ENCODE assay signal across 8 mouse cellular contexts in the genomic region with DNA sequence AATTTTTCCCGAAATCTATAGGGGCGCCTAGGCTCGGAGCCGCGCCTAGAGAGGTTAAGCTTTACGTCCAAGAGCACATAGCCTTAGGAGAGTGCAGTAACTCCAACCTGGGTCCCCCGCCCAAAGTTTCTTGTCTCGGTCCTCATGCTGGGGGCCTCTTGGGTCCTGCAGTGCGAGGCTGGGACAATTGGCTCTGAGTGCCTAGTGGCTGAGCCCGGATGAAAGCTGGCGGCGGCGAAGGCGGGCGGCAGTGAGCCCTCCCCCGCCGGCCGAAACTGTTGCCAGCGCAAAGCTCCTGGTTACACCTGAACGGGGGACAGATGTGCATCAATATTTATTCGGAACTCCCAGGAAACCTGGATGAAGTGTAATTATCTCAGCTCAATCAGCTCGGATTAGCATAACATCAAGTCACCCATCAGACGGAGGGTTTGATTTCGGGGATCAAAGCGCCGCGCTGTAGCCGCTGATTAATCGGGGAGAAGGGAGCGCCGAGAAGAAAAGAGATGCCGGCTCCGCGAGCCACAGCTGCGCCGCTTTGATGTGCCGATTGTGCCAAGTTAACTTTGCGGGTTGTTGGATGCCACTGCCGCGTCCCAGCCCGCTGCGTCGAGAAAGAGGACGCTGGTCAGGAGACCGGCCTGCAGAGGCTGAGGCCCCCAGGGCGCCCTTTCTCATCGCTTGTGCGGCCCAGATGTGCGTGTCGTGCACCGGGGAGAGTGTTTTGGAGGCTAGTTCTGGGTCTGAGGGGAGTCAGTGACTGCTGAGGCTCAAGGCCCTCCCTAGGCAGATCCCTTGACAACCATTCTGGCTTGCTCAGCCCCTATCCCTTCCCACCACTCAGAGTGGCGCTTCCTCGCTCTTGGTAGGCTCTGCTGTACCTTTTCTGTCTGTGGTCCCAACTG.
DNase-seq lines count a peak whose midpoint lies in the region; ATAC-seq and TF ChIP-seq lines count a peak whose summit lies in the region.

No protein-coding gene starts in this region.

- peak overlapping the region; percentile 64 for H3K4me2 ChIP-seq in heart, embryonic 14.5 days (ENCODE audit: low read length)
- peak overlapping the region; percentile 63 for H3K4me2 ChIP-seq in forebrain, embryonic 13.5 days
- H3K4me2 ChIP-seq in liver, embryonic 16.5 days (ENCODE audit: low read depth, low read length) = no peak overlapping the region

- no peaks in the 10 kb centered on the region for H3K36me3 ChIP-seq in heart, embryonic 14.5 days (ENCODE audit: control insufficient read depth, insufficient read depth, low read length)
- no peaks in the 10 kb centered on the region for H3K36me3 ChIP-seq in ES-E14 (ENCODE audit: control insufficient read depth, insufficient read depth, low read length, poor library complexity, severe bottlenecking)
- no peaks in the 10 kb centered on the region for H3K36me3 ChIP-seq in forebrain, embryonic 13.5 days (ENCODE audit: poor library complexity, severe bottlenecking)
- no peaks in the 10 kb centered on the region for H3K36me3 ChIP-seq in liver, embryonic 16.5 days (ENCODE audit: control insufficient read depth, insufficient read depth)

- peaks cover 60% of the 10 kb centered on the region for H3K27me3 ChIP-seq in heart, embryonic 14.5 days (ENCODE audit: control insufficient read depth, insufficient read depth, low read length)
- peaks cover 76% of the 10 kb centered on the region for H3K27me3 ChIP-seq in forebrain, embryonic 13.5 days
- peaks cover 30% of the 10 kb centered on the region for H3K27me3 ChIP-seq in liver, embryonic 16.5 days (ENCODE audit: control insufficient read depth, insufficient read depth, low read depth, low read length)

- 2% methylated on average over 53 of the region's 53 CpGs for WGBS in heart, embryonic 14.5 days
- under 1% methylated on average over 53 of the region's 53 CpGs for WGBS in forebrain, embryonic 13.5 days
- 3% methylated on average over 53 of the region's 53 CpGs for WGBS in liver, embryonic 16.5 days (ENCODE audit: insufficient replicate concordance)

- no peak overlapping the region for H3K27ac ChIP-seq in heart, embryonic 14.5 days (replicated peaks in 1 of 2; ENCODE audit: control insufficient read depth in 1 of 2, insufficient read depth in 1 of 2, low read depth in 2 of 2, low read length in 2 of 2)
- H3K27ac ChIP-seq in ES-E14 (ENCODE audit: insufficient read depth, low read depth, low read length, poor library complexity, severe bottlenecking) = no peak overlapping the region
- peak overlapping the region; percentile 76 for H3K27ac ChIP-seq in forebrain, embryonic 13.5 days
- H3K27ac ChIP-seq in liver, embryonic 16.5 days (ENCODE audit: low read length) = no peak overlapping the region

- no peaks in the 10 kb centered on the region for H3K9me3 ChIP-seq in heart, embryonic 14.5 days (ENCODE audit: control insufficient read depth, low read length)
- H3K9me3 ChIP-seq in ES-E14 (ENCODE audit: control insufficient read depth, insufficient read depth, low read depth, low read length) = no peaks in the 10 kb centered on the region
- H3K9me3 ChIP-seq in forebrain, embryonic 13.5 days (replicated peaks) = no peaks in the 10 kb centered on the region
- no peaks in the 10 kb centered on the region for H3K9me3 ChIP-seq in liver, embryonic 16.5 days (replicated peaks; ENCODE audit: control insufficient read depth, low read length)

- H3K4me3 ChIP-seq in heart, embryonic 14.5 days (ENCODE audit: control insufficient read depth in 1 of 2, insufficient read depth in 1 of 2, low read depth in 1 of 2, low read length in 2 of 2) = peak overlapping the region; percentile 27 to 30
- H3K4me3 ChIP-seq in ES-E14 (ENCODE audit: insufficient read depth in 1 of 2, low read depth in 1 of 2, low read length in 2 of 2, poor library complexity in 1 of 2, severe bottlenecking in 1 of 2) = peak overlapping the region; percentile 39 to 56
- H3K4me3 ChIP-seq in forebrain, embryonic 13.5 days = peak overlapping the region; percentile 33
- H3K4me3 ChIP-seq in liver, embryonic 16.5 days (ENCODE audit: low read depth, low read length) = 0 out of 2 replicates have a peak overlapping the region, but pooled peaks have one; percentile 2

- DNase-seq in heart, adult 8-10 months (ENCODE audit: low spot score) = no peak
- no peak for DNase-seq in ES-E14 (ENCODE audit: low read depth, low spot score)
- no peak for DNase-seq in spleen, postnatal 36 days (ENCODE audit: low spot score in 2 of 2)
- no peak for DNase-seq in left cerebral cortex, postnatal 14 days (ENCODE audit: low spot score in 2 of 2)
- no peak for DNase-seq in lung, postnatal 36 days

- no peak overlapping the region for H3K9ac ChIP-seq in heart, embryonic 14.5 days (ENCODE audit: low read length)
- H3K9ac ChIP-seq in ES-E14 (ENCODE audit: insufficient read depth, low read depth, low read length, poor library complexity, severe bottlenecking) = no peak overlapping the region
- peak overlapping the region; percentile 21; the same call in 1 of the 2 replicates for H3K9ac ChIP-seq in forebrain, embryonic 13.5 days
- no peak overlapping the region for H3K9ac ChIP-seq in liver, embryonic 16.5 days (ENCODE audit: low read depth, low read length)

- no peak for ATAC-seq in heart, embryonic 14.5 days (ENCODE audit: insufficient number of reproducible peaks, insufficient read depth, low FRiP score, low read depth)
- ATAC-seq in forebrain, embryonic 13.5 days = peak; percentile 69
- no peak for ATAC-seq in liver, embryonic 16.5 days (ENCODE audit: low read depth)

- H3K4me1 ChIP-seq in heart, embryonic 14.5 days (ENCODE audit: control insufficient read depth in 2 of 2, insufficient read depth in 2 of 2, low read length in 2 of 2) = peaks cover 4 to 12% of the 10 kb centered on the region in 2 experiments; a peak in 3 of 4 replicates
- 0 out of 4 replicates have a peak, but pooled peaks cover 0 to 3% of the 10 kb centered on the region in 2 experiments for H3K4me1 ChIP-seq in ES-E14 (ENCODE audit: control insufficient read depth in 2 of 2, insufficient read depth in 2 of 2, low read length in 2 of 2, poor library complexity in 1 of 2)
- peaks cover 23% of the 10 kb centered on the region for H3K4me1 ChIP-seq in forebrain, embryonic 13.5 days
- no peaks in the 10 kb centered on the region for H3K4me1 ChIP-seq in liver, embryonic 16.5 days (ENCODE audit: control insufficient read depth, low read depth, low read length)

- intact Hi-C loops in left cerebral cortex, postnatal 14 days (cut with DNase I) = no loop called here

- in situ Hi-C loops in ES-E14 (cut with MboI; ENCODE audit: low sequenced_read_pairs in 2 of 2, unreplicated experiment in 2 of 2) = no loop called here

TF ChIP-seq in ES-E14, 5 proteins besides CTCF, POLR2A, EP300 and RAD21:
- TF ChIP-seq MAFK (IDR thresholded peaks at IDR 0.05; ENCODE audit: insufficient read depth, low read depth, low read length) = no peak
- no peak for TF ChIP-seq ZNF384 (IDR thresholded peaks at IDR 0.05; ENCODE audit: low read depth, low read length)
- no peak for TF ChIP-seq CHD2 (IDR thresholded peaks at IDR 0.05; ENCODE audit: low read depth, low read length)
- no peak for TF ChIP-seq ZC3H11A (IDR thresholded peaks at IDR 0.05; ENCODE audit: borderline replicate concordance, low read depth, low read length)
- TF ChIP-seq HCFC1 (IDR thresholded peaks at IDR 0.05; ENCODE audit: borderline replicate concordance, insufficient read depth, low read length) = no peak
